Mouse (Mus musculus) testis, adult 2 months (tissue): ENCODE measurements at regions not wholly inside any gene's neighbourhood (a gene's known extent, or its start where the extent isn't known, plus 50 kb on each side); places are given as distances from the start of the nearest gene placed in this dataset.

Experiments
- CTCF ChIP-seq: fragments of 200-500 bp; IDR thresholded peaks from 2 replicates; pipeline ENCODE4 v1.5.1; 2012; ENCODE audit warnings: low read depth, mild to moderate bottlenecking, inconsistent platforms, low read length, moderate library complexity; ENCODE audit not compliant: control insufficient read depth, insufficient read depth, insufficient replicate concordance
- POLR2A ChIP-seq: fragments of 200-500 bp; IDR thresholded peaks from 2 replicates; pipeline ENCODE4 v1.6.1; 2012; ENCODE audit warnings: low read depth, mild to moderate bottlenecking, inconsistent platforms, low read length, moderate library complexity; ENCODE audit not compliant: control insufficient read depth

DNA sequence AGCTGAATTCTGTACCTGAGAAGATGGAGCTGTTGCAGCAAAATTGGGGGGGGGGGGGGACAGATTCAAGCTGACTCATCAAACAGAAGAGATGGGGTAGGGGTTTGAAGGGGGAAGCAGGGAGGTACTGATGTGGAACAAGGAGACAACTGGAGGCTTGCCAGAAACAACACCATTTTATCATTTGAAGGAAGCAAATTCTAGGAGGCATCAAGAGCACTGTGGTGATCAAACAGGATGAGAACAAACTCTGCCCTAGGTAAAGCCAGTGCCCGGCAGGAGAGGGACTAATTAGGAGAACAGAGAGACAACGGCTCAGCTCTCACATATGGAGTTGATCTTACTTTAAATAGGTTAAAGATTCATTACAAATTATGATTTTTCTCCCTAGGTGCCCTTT, 315.9 kb upstream of the Tbc1d5 start:
- TF ChIP-seq CTCF (no peak), POLR2A (no peak)
